Mouse (Mus musculus): Measurements from ENCODE around the gene 2610042L04Rik.
"Not testable (repeated sequence)": the region's sequence is repeated elsewhere in the genome, so short reads cannot be mapped to it uniquely, and the experiment has no call there.

GRCm38 (mm10) chr14:4369691-4370090, 35.1 kb downstream of the 2610042L04Rik start:
- not testable (repeated sequence) for TF ChIP-seq CTCF (IDR thresholded peaks at IDR 0.05; ENCODE audit: low read depth, low read length); POLR2A (IDR thresholded peaks at IDR 0.05; ENCODE audit: insufficient read depth, low read length); EP300 (IDR thresholded peaks at IDR 0.05; ENCODE audit: insufficient read depth, low read depth, low read length)

Data from ES-Bruce4 (cell line).